Mouse (Mus musculus) liver, embryonic 14.5 days (tissue): Measurements from ENCODE around the gene Cmtm8. TPM values are rescaled to one million over a fixed set of nuclear protein-coding genes. Genes with fewer than 3 reads are reported as not detected.

Experiments used
- ATAC-seq: fragments of 200-750 bp; cut with Nextera tagmentation; 2 replicates; pipeline ENCODE4 v1.8.0; 2017; ENCODE audit warnings: moderate number of reproducible peaks, mild to moderate bottlenecking, moderate library complexity; ENCODE audit not compliant: insufficient read depth
- DNase-seq, 3 experiments: peaks; one replicate each; pipeline ENCODE4 v3.0.0-alpha.2; 2012 to 2013; ENCODE audit warnings: low read depth in 3 of 3, low spot score in 3 of 3
- H3K27ac ChIP-seq: fragments of 300-500 bp; sonication (generic); 2 replicates; pipeline ENCODE4 v1.5.1; 2014; ENCODE audit warnings: moderate library complexity, mild to moderate bottlenecking, control low read depth, inconsistent platforms
- H3K27me3 ChIP-seq: fragments of 300-500 bp; sonication (generic); 2 replicates; pipeline ENCODE4 v1.6.1; 2014; ENCODE audit warnings: mild to moderate bottlenecking, low read length, moderate library complexity; ENCODE audit not compliant: control insufficient read depth, insufficient read depth
- H3K36me3 ChIP-seq: fragments of 300-500 bp; sonication (generic); replicated peaks from 2 replicates; pipeline ENCODE4 v1.6.1; 2014; ENCODE audit warnings: low read depth; ENCODE audit not compliant: control insufficient read depth, insufficient read depth
- H3K4me1 ChIP-seq, 2 experiments: fragments of 200-500 bp in 1 of 2; fragments of 300-500 bp in 1 of 2; sonication (generic) in 1 of 2; replicated peaks; 2 replicates each; pipeline ENCODE4 v1.6.1; 2012 to 2014; ENCODE audit warnings: antibody characterized with exemption in 1 of 2, inconsistent platforms in 1 of 2, low read length in 1 of 2; ENCODE audit not compliant: control insufficient read depth in 2 of 2, insufficient read depth in 2 of 2
- H3K4me2 ChIP-seq: fragments of 300-500 bp; sonication (generic); 2 replicates; pipeline ENCODE4 v1.6.1; 2014; ENCODE audit warnings: low read depth, mild to moderate bottlenecking, control low read depth, moderate library complexity
- H3K4me3 ChIP-seq, 2 experiments: fragments of 200-500 bp in 1 of 2; fragments of 300-500 bp in 1 of 2; sonication (generic) in 1 of 2; 2 replicates each; pipeline ENCODE4 v1.5.1; 2012 to 2014; ENCODE audit warnings: low read depth in 2 of 2, low read length in 2 of 2, mild to moderate bottlenecking in 2 of 2, control low read depth in 1 of 2, inconsistent platforms in 1 of 2, moderate library complexity in 1 of 2; ENCODE audit not compliant: insufficient read depth in 1 of 2
- H3K9ac ChIP-seq: fragments of 300-500 bp; sonication (generic); replicated peaks from 2 replicates; pipeline ENCODE4 v1.6.1; 2014; ENCODE audit warnings: mild to moderate bottlenecking, control low read depth, moderate library complexity
- H3K9me3 ChIP-seq: fragments of 300-500 bp; sonication (generic); 2 replicates; pipeline ENCODE4 v1.6.1; 2016; ENCODE audit warnings: low read length, mixed read lengths; ENCODE audit not compliant: control insufficient read depth
- CTCF ChIP-seq: IDR thresholded peaks from 2 replicates; pipeline ENCODE4 v1.5.1; 2016; ENCODE audit warnings: antibody characterized with exemption, low read depth, control low read depth
- EP300 ChIP-seq: IDR thresholded peaks from 2 replicates; pipeline ENCODE4 v1.6.1; 2016; ENCODE audit warnings: antibody characterized with exemption, low read depth
- whole genome bisulfite sequencing: fragments of 180-500 bp; shearing (Covaris S2); extraction: QIAGEN DNeasy Blood & Tissue Kit; methylation state at CpG from one replicate; pipeline ENCODE4 v1.1.7; 2014; ENCODE audit not compliant: insufficient replicate concordance; 5-methylcytosine and 5-hydroxymethylcytosine counted together
- polyA plus RNA-seq, 2 experiments: library from polyadenylated mRNA; depleted of rRNA in 1 of 2; stranded (reverse) in 1 of 2; unstranded in 1 of 2; fragments of >200 nt; fragmentation: Nextera tagmentation in 1 of 2; extraction: Ambion mirVana in 1 of 2; gene quantifications; 2 replicates each; pipeline versions ENCODE4 v1.2.1 to v1.2.3; 2012 to 2014

Cmtm8 gene
- polyA plus RNA-seq, 2 experiments: 16.2 to 24.2 TPM

DNA sequence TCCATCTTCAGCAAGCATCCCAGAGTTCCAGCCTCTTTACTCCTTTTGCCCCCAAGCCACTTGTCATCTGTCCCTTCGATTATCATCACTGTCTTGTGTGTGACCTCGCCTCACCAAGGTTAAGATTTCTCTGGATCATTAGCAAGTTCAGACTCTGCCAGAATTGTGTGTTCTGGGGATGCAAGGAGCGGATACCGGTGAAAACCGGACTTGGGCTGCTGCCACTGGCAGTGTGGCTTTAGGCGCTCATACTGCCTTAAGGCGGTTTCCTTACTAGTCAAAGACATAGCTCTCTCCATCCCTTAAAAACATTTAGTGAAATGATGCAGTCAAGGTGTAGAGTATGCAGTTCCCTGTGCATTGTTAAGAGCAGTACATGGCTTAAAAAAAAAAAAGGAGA is 65.1 kb downstream of the Cmtm8 start:
- Histone ChIP-seq H3K27ac (no peak overlapping the region), H3K9ac (no peak overlapping the region), H3K4me3 (no peak overlapping the region), H3K36me3 (no peaks in the 10 kb centered on the region), H3K4me1 (peaks cover 0 to 18% of the 10 kb centered on the region in 2 experiments; a peak in 3 of 4 replicates), H3K4me2 (no peak overlapping the region), H3K9me3 (no peaks in the 10 kb centered on the region), H3K27me3 (no peaks in the 10 kb centered on the region; the same call in 1 of the 2 replicates)
- 60% methylated on average over 7 of the region's 7 CpGs for WGBS
- ATAC-seq (no peak), DNase-seq (no peak)
- TF ChIP-seq EP300 (no peak), CTCF (no peak)

DNA sequence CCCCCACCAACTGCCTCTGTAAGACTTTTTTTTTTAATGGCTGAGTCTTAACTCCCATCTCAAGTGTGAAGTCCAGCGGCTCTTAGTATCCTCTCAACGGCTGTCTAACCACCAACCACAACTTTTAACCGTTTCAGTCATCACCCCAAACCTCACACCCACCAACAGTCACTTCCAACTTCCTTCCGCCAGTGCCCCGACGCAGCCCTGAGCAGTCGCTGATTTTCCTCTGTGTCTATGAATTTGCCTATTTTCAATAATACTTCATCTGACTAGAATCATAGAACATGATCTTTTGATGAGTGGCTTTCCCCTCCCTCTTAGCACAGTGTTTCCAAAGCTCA is 65.9 kb downstream of the Cmtm8 start:
- ATAC-seq (no peak), DNase-seq (no peak)
- no peak overlapping the region for H3K27ac ChIP-seq
- TF ChIP-seq EP300 (peak; percentile 34; the same call in 1 of the 2 replicates), CTCF (no peak)
- 17% methylated on average over 7 of the region's 7 CpGs for WGBS
- H3K4me1 ChIP-seq: peaks cover 0 to 18% of the 10 kb centered on the region in 2 experiments; a peak in 3 of 4 replicates
- H3K4me2 ChIP-seq: 0 out of 2 replicates have a peak overlapping the region, but pooled peaks have one; percentile 2
- H3K27me3 ChIP-seq: no peaks in the 10 kb centered on the region; the same call in 1 of the 2 replicates
- H3K9me3 ChIP-seq: no peaks in the 10 kb centered on the region
- no peak overlapping the region for H3K9ac ChIP-seq
- H3K36me3 ChIP-seq: no peaks in the 10 kb centered on the region
- H3K4me3 ChIP-seq: no peak overlapping the region

DNA sequence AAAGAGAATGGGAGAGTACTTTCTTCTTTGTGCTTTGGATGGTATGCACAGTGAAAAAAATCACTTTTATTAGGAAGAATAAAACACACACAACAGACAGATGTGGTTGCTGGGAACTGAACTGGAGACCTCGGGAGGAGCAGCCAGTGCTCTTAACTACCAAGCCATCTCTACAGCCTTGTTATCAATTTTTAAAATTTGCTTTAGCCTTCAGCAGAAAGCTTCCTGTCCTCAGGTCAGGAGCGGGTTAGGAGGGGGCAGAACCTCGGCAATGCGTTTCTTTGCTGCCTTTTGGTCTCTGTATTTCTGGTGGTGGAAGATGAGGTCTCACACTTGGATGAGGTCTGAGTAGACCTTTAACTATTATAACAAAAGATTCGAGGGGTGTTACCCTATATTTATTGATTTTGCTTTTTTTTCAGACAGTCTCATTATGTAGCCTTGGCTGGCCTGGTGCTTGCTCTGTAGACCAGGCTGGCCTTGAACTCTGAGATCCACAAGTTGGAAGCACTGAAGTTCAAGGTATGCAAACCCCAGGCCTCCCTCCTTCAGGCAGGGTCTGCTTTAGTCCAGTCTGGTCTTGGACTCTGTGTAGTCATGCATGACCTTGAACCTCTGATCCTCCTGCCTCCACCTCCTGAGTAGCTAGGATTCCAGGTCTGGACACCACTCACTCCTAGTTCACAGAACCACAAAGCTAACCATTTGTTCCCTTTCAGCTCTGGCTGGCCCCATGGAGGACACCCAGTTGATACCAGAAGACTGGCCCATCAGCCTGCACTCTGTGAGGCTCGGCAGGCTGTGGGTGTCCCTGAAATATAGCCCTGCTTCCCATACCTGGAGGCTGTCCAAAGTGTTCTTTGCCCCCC is 66.5 kb downstream of the Cmtm8 start:
- TF ChIP-seq CTCF (no peak), EP300 (no peak)
- no peak for DNase-seq
- Histone ChIP-seq H3K4me2 (peak overlapping the region; percentile 2; the same call in 1 of the 2 replicates), H3K4me1 (peaks cover 0 to 18% of the 10 kb centered on the region in 2 experiments; a peak in 3 of 4 replicates), H3K9ac (no peak overlapping the region), H3K27ac (no peak overlapping the region; the same call in 1 of the 2 replicates), H3K27me3 (no peaks in the 10 kb centered on the region; the same call in 1 of the 2 replicates), H3K9me3 (no peaks in the 10 kb centered on the region), H3K36me3 (no peaks in the 10 kb centered on the region), H3K4me3 (peak overlapping the region in 1 of 2 experiments; percentile 8; a peak in 1 of 4 replicates)
- ATAC-seq: no peak
- WGBS: 10% methylated on average over 6 of the region's 6 CpGs

DNA sequence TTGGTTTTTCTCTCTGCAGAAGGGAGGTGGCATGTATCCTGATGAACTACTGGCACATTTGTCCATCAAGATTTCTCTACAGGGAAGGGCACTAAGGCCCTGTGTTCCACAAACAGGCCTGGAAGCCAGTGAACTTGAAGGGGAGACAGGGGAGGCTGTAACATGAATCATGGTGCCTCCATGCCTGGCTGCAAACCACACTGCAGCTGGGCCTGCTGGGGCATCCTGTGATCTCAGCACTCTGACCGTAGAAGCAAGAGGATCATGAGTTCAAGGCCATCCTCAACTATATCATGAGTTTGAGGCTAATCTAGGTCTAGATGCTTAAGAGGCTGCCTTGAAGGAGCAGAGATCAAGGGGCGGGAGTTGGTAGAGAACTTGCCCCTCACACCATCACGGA is 67.6 kb downstream of the Cmtm8 start:
- peaks cover 0 to 18% of the 10 kb centered on the region in 2 experiments; a peak in 3 of 4 replicates for H3K4me1 ChIP-seq
- ATAC-seq (no peak), DNase-seq (no peak)
- 59% methylated on average over 3 of the region's 3 CpGs for WGBS
- H3K27me3 ChIP-seq: no peaks in the 10 kb centered on the region; the same call in 1 of the 2 replicates
- no peak overlapping the region for H3K4me3 ChIP-seq
- H3K36me3 ChIP-seq: no peaks in the 10 kb centered on the region
- no peak overlapping the region for H3K27ac ChIP-seq
- no peak overlapping the region for H3K9ac ChIP-seq
- no peaks in the 10 kb centered on the region for H3K9me3 ChIP-seq
- TF ChIP-seq CTCF (no peak), EP300 (no peak)
- no peak overlapping the region for H3K4me2 ChIP-seq

DNA sequence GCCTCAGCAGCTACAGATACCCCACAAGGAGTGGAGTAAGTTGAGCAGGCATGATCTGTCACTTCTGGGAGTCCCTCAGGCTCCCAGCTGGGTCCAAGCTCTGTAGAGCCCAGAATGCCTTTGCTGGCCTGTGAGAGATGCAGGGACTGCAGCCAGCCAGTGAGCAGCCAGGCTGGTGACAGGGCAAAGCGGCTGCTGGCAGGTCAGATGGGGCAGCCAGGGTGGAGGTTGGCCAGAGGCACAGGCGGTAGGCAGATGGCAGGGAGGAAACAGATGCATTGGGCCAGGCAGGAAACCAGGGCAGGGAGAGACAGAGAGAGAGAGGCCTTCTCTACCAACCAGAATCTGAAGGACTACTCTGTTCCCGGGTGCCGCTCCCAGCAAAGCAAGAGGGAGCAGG is 68.7 kb downstream of the Cmtm8 start:
- ATAC-seq: no peak
- Histone ChIP-seq H3K4me2 (no peak overlapping the region; the same call in 1 of the 2 replicates), H3K4me1 (peaks cover 0 to 16% of the 10 kb centered on the region in 2 experiments; a peak in 3 of 4 replicates), H3K4me3 (no peak overlapping the region), H3K27ac (no peak overlapping the region), H3K9me3 (no peaks in the 10 kb centered on the region), H3K27me3 (no peaks in the 10 kb centered on the region), H3K9ac (no peak overlapping the region), H3K36me3 (no peaks in the 10 kb centered on the region)
- TF ChIP-seq CTCF: no peak
- TF ChIP-seq EP300: no peak
- DNase-seq: no peak
- 38% methylated on average over 4 of the region's 4 CpGs for WGBS
